Mouse (Mus musculus) kidney, postnatal 36 days (tissue): Measurements from ENCODE around the gene Art4.
"Not testable (repeated sequence)": the region's sequence is repeated elsewhere in the genome, so short reads cannot be mapped to it uniquely, and the experiment has no call there.

ENCODE experiments used
- DNase-seq, 2 experiments: peaks; one replicate each; pipeline ENCODE4 v3.0.0; 2021 to 2022; ENCODE audit warnings: mixed read lengths in 2 of 2

Art4 gene

GRCm38 (mm10) chr6:136857186-136857872 is at the start of gene Art4:
Gene Art4 (minus strand): TSS chr6:136857733.
- peak in 1 of 2 experiments; percentile 13 for DNase-seq

- DNase-seq, result peak in 1 of 2 experiments; percentile 50
Measured at GRCm38 (mm10) chr6:136906937-136907293, 49.4 kb upstream of the Art4 start.

GRCm38 (mm10) chr6:136906283-136906936 is 48.9 kb upstream of the Art4 start:
- no peak for DNase-seq

GRCm38 (mm10) chr6:136903885-136904470 is 46.4 kb upstream of the Art4 start:
- DNase-seq, result no peak

GRCm38 (mm10) chr6:136902527-136902926 is 45.0 kb upstream of the Art4 start:
- DNase-seq, result no peak

- no peak for DNase-seq
Measured at GRCm38 (mm10) chr6:136901010-136901409, 43.5 kb upstream of the Art4 start.

GRCm38 (mm10) chr6:136900369-136901009 is 43.0 kb upstream of the Art4 start:
- DNase-seq, result no peak

GRCm38 (mm10) chr6:136898954-136899353 is 41.4 kb upstream of the Art4 start:
- DNase-seq, result no peak

- peak in 1 of 2 experiments; percentile 23 for DNase-seq
Measured at GRCm38 (mm10) chr6:136898222-136898621, 40.7 kb upstream of the Art4 start.

- DNase-seq, result no peak
Measured at GRCm38 (mm10) chr6:136897789-136898188, 40.3 kb upstream of the Art4 start.

- DNase-seq, result peak in 1 of 2 experiments; percentile 54
Measured at GRCm38 (mm10) chr6:136894532-136895339, 37.2 kb upstream of the Art4 start.

GRCm38 (mm10) chr6:136892002-136892401 is 34.5 kb upstream of the Art4 start:
- no peak for DNase-seq

GRCm38 (mm10) chr6:136889554-136889953 is 32.0 kb upstream of the Art4 start:
- DNase-seq, result no peak

- no peak for DNase-seq
Measured at GRCm38 (mm10) chr6:136889067-136889466, 31.5 kb upstream of the Art4 start.

- DNase-seq, result peak; percentile 56 to 78
Measured at GRCm38 (mm10) chr6:136887854-136888253, 30.3 kb upstream of the Art4 start.

GRCm38 (mm10) chr6:136884766-136885165 is 27.2 kb upstream of the Art4 start:
- DNase-seq, result not testable (repeated sequence)

- DNase-seq, result no peak
Measured at GRCm38 (mm10) chr6:136883961-136884360, 26.4 kb upstream of the Art4 start.

GRCm38 (mm10) chr6:136883431-136883915 is 25.9 kb upstream of the Art4 start:
- DNase-seq, result peak in 1 of 2 experiments; percentile 33

GRCm38 (mm10) chr6:136881678-136882077 is 24.1 kb upstream of the Art4 start:
- DNase-seq, result no peak

- peak in 1 of 2 experiments; percentile 21 for DNase-seq
Measured at GRCm38 (mm10) chr6:136875670-136876069, 18.1 kb upstream of the Art4 start, which contains the start of gene Mgp. Gene Mgp (minus strand): TSS chr6:136875823.

GRCm38 (mm10) chr6:136874599-136874998 is 17.1 kb upstream of the Art4 start:
- DNase-seq, result peak in 1 of 2 experiments; percentile 31

GRCm38 (mm10) chr6:136868921-136869320 is 11.4 kb upstream of the Art4 start:
- DNase-seq, result no peak
